Mouse (Mus musculus) heart, embryonic 11.5 days (tissue): Measurements from ENCODE around the gene Xylt1. TPM values are rescaled to one million over a fixed set of nuclear protein-coding genes. Genes with fewer than 3 reads are reported as not detected.

Experiments used
- ATAC-seq: fragments of 200-750 bp; cut with Nextera tagmentation; replicated peaks from 2 replicates; pipeline ENCODE4 v1.8.0; 2017; ENCODE audit warnings: moderate library complexity; ENCODE audit not compliant: insufficient number of reproducible peaks, low FRiP score, low TSS enrichment
- H3K27ac ChIP-seq: fragments of 300-500 bp; sonication (generic); 2 replicates; pipeline ENCODE4 v1.5.1; 2014; ENCODE audit warnings: mild to moderate bottlenecking, low read depth, low read length
- H3K27me3 ChIP-seq: fragments of 300-500 bp; sonication (generic); 2 replicates; pipeline ENCODE4 v1.6.1; 2014; ENCODE audit warnings: mild to moderate bottlenecking, low read length, mixed read lengths; ENCODE audit not compliant: control insufficient read depth, insufficient read depth
- H3K36me3 ChIP-seq: fragments of 300-500 bp; sonication (generic); 2 replicates; pipeline ENCODE4 v1.6.1; 2014; ENCODE audit warnings: mild to moderate bottlenecking, low read length, moderate library complexity, mixed read lengths; ENCODE audit not compliant: control insufficient read depth, insufficient read depth
- H3K4me1 ChIP-seq: fragments of 300-500 bp; sonication (generic); 2 replicates; pipeline ENCODE4 v1.6.1; 2014; ENCODE audit warnings: low read length; ENCODE audit not compliant: control insufficient read depth, insufficient read depth
- H3K4me2 ChIP-seq: fragments of 300-500 bp; sonication (generic); 2 replicates; pipeline ENCODE4 v1.6.1; 2014; ENCODE audit warnings: mild to moderate bottlenecking, moderate library complexity
- H3K4me3 ChIP-seq: fragments of 300-500 bp; sonication (generic); 2 replicates; pipeline ENCODE4 v1.5.1; 2014; ENCODE audit warnings: low read depth, low read length
- H3K9ac ChIP-seq: fragments of 300-500 bp; sonication (generic); 2 replicates; pipeline ENCODE4 v1.6.1; 2014; ENCODE audit warnings: mild to moderate bottlenecking, low read depth, low read length, moderate library complexity
- H3K9me3 ChIP-seq: fragments of 300-500 bp; sonication (generic); replicated peaks from 2 replicates; pipeline ENCODE4 v1.6.1; 2016; ENCODE audit warnings: low read length; ENCODE audit not compliant: control insufficient read depth
- WGBS: fragments of 180-500 bp; shearing (Covaris S2); extraction: QIAGEN DNeasy Blood & Tissue Kit; methylation state at CpG from one replicate; pipeline ENCODE4 v1.1.7; 2014; ENCODE audit not compliant: insufficient replicate concordance; 5-methylcytosine and 5-hydroxymethylcytosine counted together
- polyA plus RNA-seq: library from polyadenylated mRNA; unstranded; fragments of >200 nt; fragmentation: Nextera tagmentation; extraction: Ambion mirVana; gene quantifications from 2 replicates; pipeline ENCODE4 v1.2.1, GENCODE M21; 2014

The Xylt1 gene
- polyA plus RNA-seq, 1 experiment from 2014 or later: 1.8 TPM

- H3K27ac ChIP-seq: no peak overlapping the region
- H3K36me3 ChIP-seq: no peaks in the 10 kb centered on the region
- 73% methylated on average over 1 of the region's 1 CpGs for WGBS
- no peak overlapping the region for H3K4me3 ChIP-seq
- H3K9ac ChIP-seq: no peak overlapping the region
- no peaks in the 10 kb centered on the region for H3K27me3 ChIP-seq
- H3K4me1 ChIP-seq: no peaks in the 10 kb centered on the region
- H3K4me2 ChIP-seq: no peak overlapping the region
- no peaks in the 10 kb centered on the region for H3K9me3 ChIP-seq
- no peak for ATAC-seq
These were observed 186.1 kb downstream of the Xylt1 start for GRCm38 (mm10) chr7:117566833-117567232.

GRCm38 (mm10) chr7:117567252-117567651, 186.5 kb downstream of the Xylt1 start:
- Histone ChIP-seq H3K9ac (no peak overlapping the region), H3K27me3 (no peaks in the 10 kb centered on the region), H3K9me3 (no peaks in the 10 kb centered on the region), H3K4me1 (no peaks in the 10 kb centered on the region), H3K4me3 (no peak overlapping the region), H3K4me2 (no peak overlapping the region), H3K27ac (no peak overlapping the region), H3K36me3 (no peaks in the 10 kb centered on the region)
- WGBS: 74% methylated on average over 5 of the region's 5 CpGs
- ATAC-seq: no peak

- no peaks in the 10 kb centered on the region for H3K4me1 ChIP-seq
- no peak overlapping the region for H3K4me2 ChIP-seq
- H3K9ac ChIP-seq: no peak overlapping the region
- no peak overlapping the region for H3K27ac ChIP-seq
- H3K36me3 ChIP-seq: no peaks in the 10 kb centered on the region
- 66% methylated on average over 11 of the region's 11 CpGs for WGBS
- H3K9me3 ChIP-seq: no peaks in the 10 kb centered on the region
- no peak overlapping the region for H3K4me3 ChIP-seq
- no peaks in the 10 kb centered on the region for H3K27me3 ChIP-seq
- no peak for ATAC-seq
These were observed 187.0 kb downstream of the Xylt1 start for GRCm38 (mm10) chr7:117567653-117568340.

- no peak overlapping the region for H3K4me3 ChIP-seq
- no peak overlapping the region for H3K27ac ChIP-seq
- no peaks in the 10 kb centered on the region for H3K9me3 ChIP-seq
- H3K27me3 ChIP-seq: no peaks in the 10 kb centered on the region
- no peak overlapping the region for H3K4me2 ChIP-seq
- 80% methylated on average over 2 of the region's 2 CpGs for WGBS
- no peak for ATAC-seq
- H3K4me1 ChIP-seq: no peaks in the 10 kb centered on the region
- H3K9ac ChIP-seq: no peak overlapping the region
- H3K36me3 ChIP-seq: no peaks in the 10 kb centered on the region
These were observed 190.4 kb downstream of the Xylt1 start for GRCm38 (mm10) chr7:117571131-117571530.

GRCm38 (mm10) chr7:117571713-117572112, 190.9 kb downstream of the Xylt1 start:
- no peak overlapping the region for H3K9ac ChIP-seq
- H3K27me3 ChIP-seq: no peaks in the 10 kb centered on the region
- H3K4me3 ChIP-seq: no peak overlapping the region
- no peak overlapping the region for H3K27ac ChIP-seq
- no peaks in the 10 kb centered on the region for H3K36me3 ChIP-seq
- H3K9me3 ChIP-seq: no peaks in the 10 kb centered on the region
- WGBS: 81% methylated on average over 5 of the region's 5 CpGs
- no peak for ATAC-seq
- H3K4me2 ChIP-seq: no peak overlapping the region
- no peaks in the 10 kb centered on the region for H3K4me1 ChIP-seq

GRCm38 (mm10) chr7:117573170-117573569, 192.4 kb downstream of the Xylt1 start:
- Histone ChIP-seq H3K4me2 (no peak overlapping the region), H3K36me3 (no peaks in the 10 kb centered on the region), H3K27me3 (no peaks in the 10 kb centered on the region), H3K27ac (no peak overlapping the region), H3K4me1 (no peaks in the 10 kb centered on the region), H3K9me3 (no peaks in the 10 kb centered on the region), H3K9ac (no peak overlapping the region), H3K4me3 (no peak overlapping the region)
- 77% methylated on average over 6 of the region's 6 CpGs for WGBS
- ATAC-seq: no peak

GRCm38 (mm10) chr7:117575417-117575816, 194.6 kb downstream of the Xylt1 start:
- H3K9ac ChIP-seq: no peak overlapping the region
- H3K27ac ChIP-seq: no peak overlapping the region
- H3K4me1 ChIP-seq: no peaks in the 10 kb centered on the region
- no peak overlapping the region for H3K4me2 ChIP-seq
- H3K27me3 ChIP-seq: no peaks in the 10 kb centered on the region
- no peak overlapping the region for H3K4me3 ChIP-seq
- no peaks in the 10 kb centered on the region for H3K36me3 ChIP-seq
- WGBS: 37% methylated on average over 4 of the region's 4 CpGs
- no peaks in the 10 kb centered on the region for H3K9me3 ChIP-seq
- no peak for ATAC-seq

GRCm38 (mm10) chr7:117577035-117577434, 196.3 kb downstream of the Xylt1 start:
- Histone ChIP-seq H3K4me2 (no peak overlapping the region), H3K9ac (no peak overlapping the region), H3K9me3 (no peaks in the 10 kb centered on the region), H3K36me3 (no peaks in the 10 kb centered on the region), H3K27me3 (no peaks in the 10 kb centered on the region), H3K4me1 (no peaks in the 10 kb centered on the region), H3K27ac (no peak overlapping the region), H3K4me3 (no peak overlapping the region)
- 86% methylated on average over 6 of the region's 6 CpGs for WGBS
- ATAC-seq: no peak

- no peaks in the 10 kb centered on the region for H3K4me1 ChIP-seq
- H3K27me3 ChIP-seq: no peaks in the 10 kb centered on the region
- no peak overlapping the region for H3K9ac ChIP-seq
- H3K4me2 ChIP-seq: no peak overlapping the region
- H3K27ac ChIP-seq: no peak overlapping the region
- H3K36me3 ChIP-seq: no peaks in the 10 kb centered on the region
- ATAC-seq: no peak
- no peak overlapping the region for H3K4me3 ChIP-seq
- H3K9me3 ChIP-seq: no peaks in the 10 kb centered on the region
- WGBS: 32% methylated on average over 5 of the region's 5 CpGs
These were observed 204.4 kb downstream of the Xylt1 start for GRCm38 (mm10) chr7:117585164-117585563.
